Mouse (Mus musculus): ENCODE results near the gene Jhy. TPM values are rescaled to one million over a fixed set of nuclear protein-coding genes. Genes with fewer than 3 reads are reported as not detected.

Jhy gene
- 0.05 TPM in 1 of 2 replicates, not detected in the other for polyA plus RNA-seq (2014; fragmentation: Nextera tagmentation; extraction: Ambion mirVana)

GRCm38 (mm10) chr9:40963586-40964417 lies at the start of gene Jhy:
TSS of gene Jhy (minus strand) at chr9:40964118.
- DNase-seq (ENCODE audit: low spot score) (peak; percentile 57), ATAC-seq (replicated peaks; ENCODE audit: low FRiP score, low TSS enrichment, low read depth) (peak; percentile 66; the same call in 1 of the 2 replicates)
- Histone ChIP-seq H3K9me3 (ENCODE audit: control insufficient read depth, low read length) (no peaks in the 10 kb centered on the region), H3K4me1 (replicated peaks; ENCODE audit: control insufficient read depth, insufficient read depth, low read length) (no peaks in the 10 kb centered on the region), H3K36me3 (ENCODE audit: control insufficient read depth, insufficient read depth, low read length) (no peaks in the 10 kb centered on the region), H3K27ac (ENCODE audit: low read depth) (no peak within 1 kb of the TSS), H3K4me2 (ENCODE audit: low read length) (peak within 1 kb of the TSS; percentile 71), H3K4me3 (ENCODE audit: low read depth, low read length) (peak within 1 kb of the TSS; percentile 34), H3K9ac (ENCODE audit: low read length) (no peak within 1 kb of the TSS), H3K27me3 (replicated peaks; ENCODE audit: control insufficient read depth, insufficient read depth, low read length) (peaks cover 27% of the 10 kb centered on the region)
- WGBS, result 2% methylated on average over 50 of the region's 51 CpGs

- DNase-seq (ENCODE audit: low spot score) (no peak), ATAC-seq (replicated peaks; ENCODE audit: low FRiP score, low TSS enrichment, low read depth) (no peak)
- Histone ChIP-seq H3K27ac (ENCODE audit: low read depth) (no peak overlapping the region), H3K4me2 (ENCODE audit: low read length) (no peak overlapping the region), H3K36me3 (ENCODE audit: control insufficient read depth, insufficient read depth, low read length) (no peaks in the 10 kb centered on the region), H3K4me3 (ENCODE audit: low read depth, low read length) (no peak overlapping the region), H3K27me3 (replicated peaks; ENCODE audit: control insufficient read depth, insufficient read depth, low read length) (no peaks in the 10 kb centered on the region), H3K9me3 (ENCODE audit: control insufficient read depth, low read length) (no peaks in the 10 kb centered on the region), H3K4me1 (replicated peaks; ENCODE audit: control insufficient read depth, insufficient read depth, low read length) (no peaks in the 10 kb centered on the region), H3K9ac (ENCODE audit: low read length) (no peak overlapping the region)
- WGBS, result 93% methylated on average over 5 of the region's 5 CpGs
Observed at GRCm38 (mm10) chr9:41012456-41012855, 48.5 kb upstream of the Jhy start.

- Histone ChIP-seq H3K27ac (ENCODE audit: low read depth) (no peak overlapping the region), H3K36me3 (ENCODE audit: control insufficient read depth, insufficient read depth, low read length) (no peaks in the 10 kb centered on the region), H3K4me1 (replicated peaks; ENCODE audit: control insufficient read depth, insufficient read depth, low read length) (no peaks in the 10 kb centered on the region), H3K4me3 (ENCODE audit: low read depth, low read length) (no peak overlapping the region), H3K9me3 (ENCODE audit: control insufficient read depth, low read length) (no peaks in the 10 kb centered on the region), H3K9ac (ENCODE audit: low read length) (no peak overlapping the region), H3K27me3 (replicated peaks; ENCODE audit: control insufficient read depth, insufficient read depth, low read length) (no peaks in the 10 kb centered on the region), H3K4me2 (ENCODE audit: low read length) (no peak overlapping the region)
- DNase-seq (ENCODE audit: low spot score), result no peak
- ATAC-seq (replicated peaks; ENCODE audit: low FRiP score, low TSS enrichment, low read depth), result no peak
- WGBS, result 78% methylated on average over 13 of the region's 13 CpGs
Observed at GRCm38 (mm10) chr9:41011512-41012436, 47.9 kb upstream of the Jhy start.

- ATAC-seq (replicated peaks; ENCODE audit: low FRiP score, low TSS enrichment, low read depth) (no peak), DNase-seq (ENCODE audit: low spot score) (no peak)
- WGBS, result 13% methylated on average over 1 of the region's 1 CpGs
- Histone ChIP-seq H3K9ac (ENCODE audit: low read length) (no peak overlapping the region), H3K27ac (ENCODE audit: low read depth) (no peak overlapping the region), H3K4me2 (ENCODE audit: low read length) (no peak overlapping the region), H3K27me3 (replicated peaks; ENCODE audit: control insufficient read depth, insufficient read depth, low read length) (no peaks in the 10 kb centered on the region), H3K4me3 (ENCODE audit: low read depth, low read length) (no peak overlapping the region), H3K4me1 (replicated peaks; ENCODE audit: control insufficient read depth, insufficient read depth, low read length) (no peaks in the 10 kb centered on the region), H3K9me3 (ENCODE audit: control insufficient read depth, low read length) (no peaks in the 10 kb centered on the region), H3K36me3 (ENCODE audit: control insufficient read depth, insufficient read depth, low read length) (no peaks in the 10 kb centered on the region)
Observed at GRCm38 (mm10) chr9:41007785-41008184, 43.9 kb upstream of the Jhy start.

- 44% methylated on average over 4 of the region's 4 CpGs for WGBS
- Histone ChIP-seq H3K4me1 (replicated peaks; ENCODE audit: control insufficient read depth, insufficient read depth, low read length) (no peaks in the 10 kb centered on the region), H3K9ac (ENCODE audit: low read length) (no peak within 1 kb of the TSS), H3K27me3 (replicated peaks; ENCODE audit: control insufficient read depth, insufficient read depth, low read length) (no peaks in the 10 kb centered on the region), H3K4me2 (ENCODE audit: low read length) (no peak within 1 kb of the TSS), H3K27ac (ENCODE audit: low read depth) (no peak within 1 kb of the TSS), H3K9me3 (ENCODE audit: control insufficient read depth, low read length) (no peaks in the 10 kb centered on the region), H3K36me3 (ENCODE audit: control insufficient read depth, insufficient read depth, low read length) (no peaks in the 10 kb centered on the region), H3K4me3 (ENCODE audit: low read depth, low read length) (no peak within 1 kb of the TSS)
- ATAC-seq (replicated peaks; ENCODE audit: low FRiP score, low TSS enrichment, low read depth), result no peak
- no peak for DNase-seq (ENCODE audit: low spot score)
Observed at GRCm38 (mm10) chr9:41004415-41004814, 40.5 kb upstream of the Jhy start, which contains the start of gene Crtam. TSS of gene Crtam (minus strand) at chr9:41004628.

GRCm38 (mm10) chr9:40997116-40997779 lies 33.3 kb upstream of the Jhy start:
- H3K36me3 ChIP-seq (ENCODE audit: control insufficient read depth, insufficient read depth, low read length), result no peaks in the 10 kb centered on the region
- DNase-seq (ENCODE audit: low spot score) (no peak), ATAC-seq (replicated peaks; ENCODE audit: low FRiP score, low TSS enrichment, low read depth) (no peak)
- no peak overlapping the region for H3K4me2 ChIP-seq (ENCODE audit: low read length)
- H3K9me3 ChIP-seq (ENCODE audit: control insufficient read depth, low read length), result no peaks in the 10 kb centered on the region
- no peak overlapping the region for H3K9ac ChIP-seq (ENCODE audit: low read length)
- no peaks in the 10 kb centered on the region for H3K4me1 ChIP-seq (replicated peaks; ENCODE audit: control insufficient read depth, insufficient read depth, low read length)
- H3K27me3 ChIP-seq (replicated peaks; ENCODE audit: control insufficient read depth, insufficient read depth, low read length), result no peaks in the 10 kb centered on the region
- no peak overlapping the region for H3K27ac ChIP-seq (ENCODE audit: low read depth)
- no peak overlapping the region for H3K4me3 ChIP-seq (ENCODE audit: low read depth, low read length)
- WGBS, result 85% methylated on average over 7 of the region's 7 CpGs

GRCm38 (mm10) chr9:40994075-40994474 lies 30.2 kb upstream of the Jhy start:
- no peaks in the 10 kb centered on the region for H3K4me1 ChIP-seq (replicated peaks; ENCODE audit: control insufficient read depth, insufficient read depth, low read length)
- no peak for ATAC-seq (replicated peaks; ENCODE audit: low FRiP score, low TSS enrichment, low read depth)
- no peaks in the 10 kb centered on the region for H3K36me3 ChIP-seq (ENCODE audit: control insufficient read depth, insufficient read depth, low read length)
- H3K4me3 ChIP-seq (ENCODE audit: low read depth, low read length), result no peak overlapping the region
- no peaks in the 10 kb centered on the region for H3K27me3 ChIP-seq (replicated peaks; ENCODE audit: control insufficient read depth, insufficient read depth, low read length)
- no peak overlapping the region for H3K9ac ChIP-seq (ENCODE audit: low read length)
- H3K9me3 ChIP-seq (ENCODE audit: control insufficient read depth, low read length), result no peaks in the 10 kb centered on the region
- H3K4me2 ChIP-seq (ENCODE audit: low read length), result no peak overlapping the region
- DNase-seq (ENCODE audit: low spot score), result no peak
- 72% methylated on average over 5 of the region's 5 CpGs for WGBS
- H3K27ac ChIP-seq (ENCODE audit: low read depth), result no peak overlapping the region

- Histone ChIP-seq H3K9ac (ENCODE audit: low read length) (no peak overlapping the region), H3K4me3 (ENCODE audit: low read depth, low read length) (no peak overlapping the region), H3K27ac (ENCODE audit: low read depth) (no peak overlapping the region), H3K4me2 (ENCODE audit: low read length) (no peak overlapping the region), H3K36me3 (ENCODE audit: control insufficient read depth, insufficient read depth, low read length) (no peaks in the 10 kb centered on the region), H3K9me3 (ENCODE audit: control insufficient read depth, low read length) (no peaks in the 10 kb centered on the region), H3K27me3 (replicated peaks; ENCODE audit: control insufficient read depth, insufficient read depth, low read length) (no peaks in the 10 kb centered on the region), H3K4me1 (replicated peaks; ENCODE audit: control insufficient read depth, insufficient read depth, low read length) (no peaks in the 10 kb centered on the region)
- DNase-seq (ENCODE audit: low spot score), result no peak
- no peak for ATAC-seq (replicated peaks; ENCODE audit: low FRiP score, low TSS enrichment, low read depth)
- WGBS, result 89% methylated on average over 6 of the region's 6 CpGs
Observed at GRCm38 (mm10) chr9:40991511-40991910, 27.6 kb upstream of the Jhy start.
